Mouse (Mus musculus) neural tube, embryonic 14.5 days (tissue): ENCODE data around the gene 4632433K11Rik. TPM values are rescaled to one million over a fixed set of nuclear protein-coding genes. Genes with fewer than 3 reads are reported as not detected.

ENCODE experiments used
- ATAC-seq: fragments of 200-750 bp; cut with Nextera tagmentation; 2 replicates; pipeline ENCODE4 v1.8.0; 2017; ENCODE audit warnings: low read depth, mild to moderate bottlenecking, moderate TSS enrichment, moderate library complexity
- H3K27ac ChIP-seq: fragments of 300-500 bp; sonication (generic); 2 replicates; pipeline ENCODE4 v1.5.1; 2014; ENCODE audit warnings: low read depth, mild to moderate bottlenecking, control low read depth, low read length, moderate library complexity, mixed read lengths
- H3K27me3 ChIP-seq: fragments of 300-500 bp; sonication (generic); 2 replicates; pipeline ENCODE4 v1.6.1; 2014; ENCODE audit warnings: low read length; ENCODE audit not compliant: control insufficient read depth, insufficient read depth
- H3K36me3 ChIP-seq: fragments of 300-500 bp; sonication (generic); 2 replicates; pipeline ENCODE4 v1.6.1; 2014; ENCODE audit warnings: low read length, mixed read lengths; ENCODE audit not compliant: control insufficient read depth, insufficient read depth
- H3K4me1 ChIP-seq: fragments of 300-500 bp; sonication (generic); 2 replicates; pipeline ENCODE4 v1.6.1; 2014; ENCODE audit warnings: low read length; ENCODE audit not compliant: control insufficient read depth, insufficient read depth
- H3K4me2 ChIP-seq: fragments of 300-500 bp; sonication (generic); 2 replicates; pipeline ENCODE4 v1.6.1; 2014; ENCODE audit warnings: mild to moderate bottlenecking, low read depth, low read length, control low read depth
- H3K4me3 ChIP-seq: fragments of 300-500 bp; sonication (generic); 2 replicates; pipeline ENCODE4 v1.5.1; 2014; ENCODE audit warnings: low read depth, low read length, control low read depth, mixed read lengths
- H3K9ac ChIP-seq: fragments of 300-500 bp; sonication (generic); replicated peaks from 2 replicates; pipeline ENCODE4 v1.6.1; 2014; ENCODE audit warnings: low read depth, mild to moderate bottlenecking, control low read depth, low read length, mixed read lengths
- H3K9me3 ChIP-seq: fragments of 300-500 bp; sonication (generic); 2 replicates; pipeline ENCODE4 v1.6.1; 2016; ENCODE audit warnings: low read length; ENCODE audit not compliant: control insufficient read depth
- WGBS: fragments of 180-500 bp; shearing (Covaris S2); extraction: QIAGEN DNeasy Blood & Tissue Kit; methylation state at CpG from one replicate; pipeline ENCODE4 v1.1.7; 2014; 5-methylcytosine and 5-hydroxymethylcytosine counted together
- polyA plus RNA-seq: library from polyadenylated mRNA; unstranded; fragments of >200 nt; fragmentation: Nextera tagmentation; extraction: Ambion mirVana; gene quantifications from 2 replicates; pipeline ENCODE4 v1.2.1, GENCODE M21; 2014

4632433K11Rik gene
- polyA plus RNA-seq, 1 experiment from 2014 or later, result not detected

- no peak for ATAC-seq
- Histone ChIP-seq H3K4me2 (no peak overlapping the region), H3K9me3 (no peaks in the 10 kb centered on the region), H3K27ac (peak overlapping the region; percentile 97), H3K27me3 (peaks cover 19% of the 10 kb centered on the region), H3K4me3 (no peak overlapping the region), H3K4me1 (peaks cover 31% of the 10 kb centered on the region), H3K9ac (no peak overlapping the region), H3K36me3 (no peaks in the 10 kb centered on the region)
- 93% methylated on average over 12 of the region's 12 CpGs for WGBS
Measured at GRCm38 (mm10) chr7:5059421-5059820, 25.5 kb downstream of the 4632433K11Rik start.

GRCm38 (mm10) chr7:5060239-5060731 lies 26.4 kb downstream of the 4632433K11Rik start:
- ATAC-seq, result no peak
- H3K27me3 ChIP-seq, result peaks cover 13% of the 10 kb centered on the region
- no peaks in the 10 kb centered on the region for H3K9me3 ChIP-seq
- 2% methylated on average over 27 of the region's 27 CpGs for WGBS
- H3K4me1 ChIP-seq, result peaks cover 36% of the 10 kb centered on the region
- peak overlapping the region; percentile 97 for H3K27ac ChIP-seq
- H3K4me3 ChIP-seq, result peak overlapping the region; percentile 68
- H3K36me3 ChIP-seq, result no peaks in the 10 kb centered on the region
- H3K4me2 ChIP-seq, result peak overlapping the region; percentile 72
- peak overlapping the region; percentile 63 for H3K9ac ChIP-seq

DNA sequence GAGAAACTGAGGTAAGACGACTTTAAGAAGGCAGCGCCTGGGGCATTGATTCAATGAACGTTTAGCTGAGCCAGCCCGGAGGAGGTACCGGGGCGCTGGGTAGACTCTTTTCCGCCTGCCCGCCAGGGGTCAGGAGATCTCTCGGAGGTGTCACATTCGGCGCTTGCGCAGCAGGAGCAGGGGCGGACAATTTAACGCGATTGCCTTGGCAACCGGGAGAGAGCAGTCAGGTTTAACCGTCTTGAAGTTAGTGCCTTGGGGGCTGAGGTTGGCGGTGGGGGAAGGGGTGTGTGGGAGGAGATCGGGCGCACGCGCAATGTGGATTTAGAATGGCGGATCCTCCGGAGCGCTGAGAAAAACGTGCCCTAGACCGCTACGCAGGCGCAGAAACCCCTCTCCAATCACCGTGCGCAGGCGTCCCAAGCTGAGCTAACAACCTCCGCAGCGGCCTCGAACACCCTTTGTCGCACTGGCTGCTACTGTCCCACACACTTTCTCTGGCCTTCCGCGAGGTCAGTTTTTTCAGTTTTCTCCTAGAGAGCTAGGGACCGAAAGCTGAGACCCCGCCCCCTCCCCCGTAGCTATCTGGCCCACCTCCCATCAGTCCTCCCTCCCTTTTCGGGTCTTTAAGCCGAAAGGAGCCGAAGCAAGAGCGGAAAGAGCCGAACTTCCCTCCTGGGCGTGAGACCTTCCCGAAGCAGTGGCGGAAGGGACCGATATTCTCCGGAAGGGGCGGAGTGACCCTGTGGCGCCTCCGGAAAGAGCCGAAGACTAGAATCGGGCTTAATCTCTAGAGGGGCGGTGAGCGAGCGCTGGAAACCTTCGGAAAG lies 27.2 kb downstream of the 4632433K11Rik start:
- Histone ChIP-seq H3K4me2 (peak overlapping the region; percentile 72), H3K27me3 (peaks cover 10% of the 10 kb centered on the region; the same call in 1 of the 2 replicates), H3K9me3 (no peaks in the 10 kb centered on the region), H3K9ac (peak overlapping the region; percentile 80), H3K4me3 (peak overlapping the region; percentile 68), H3K36me3 (peaks cover 6% of the 10 kb centered on the region; the same call in 1 of the 2 replicates), H3K27ac (peak overlapping the region; percentile 97), H3K4me1 (peaks cover 37% of the 10 kb centered on the region)
- WGBS, result under 1% methylated on average over 60 of the region's 60 CpGs
- ATAC-seq, result peak; percentile 88

GRCm38 (mm10) chr7:5061774-5062359 lies 27.9 kb downstream of the 4632433K11Rik start, which contains the start of gene U2af2:
Gene U2af2 (plus strand): TSS chr7:5062143.
- ATAC-seq, result peak; percentile 84
- H3K27me3 ChIP-seq, result peaks cover 9% of the 10 kb centered on the region; the same call in 1 of the 2 replicates
- peak within 1 kb of the TSS; percentile 68 for H3K4me3 ChIP-seq
- H3K4me1 ChIP-seq, result peaks cover 37% of the 10 kb centered on the region
- WGBS, result under 1% methylated on average over 54 of the region's 65 CpGs
- peak within 1 kb of the TSS; percentile 72 for H3K4me2 ChIP-seq
- H3K9ac ChIP-seq, result peak within 1 kb of the TSS; percentile 80
- peaks cover 6% of the 10 kb centered on the region for H3K36me3 ChIP-seq
- H3K27ac ChIP-seq, result peak within 1 kb of the TSS; percentile 97
- no peaks in the 10 kb centered on the region for H3K9me3 ChIP-seq

DNA sequence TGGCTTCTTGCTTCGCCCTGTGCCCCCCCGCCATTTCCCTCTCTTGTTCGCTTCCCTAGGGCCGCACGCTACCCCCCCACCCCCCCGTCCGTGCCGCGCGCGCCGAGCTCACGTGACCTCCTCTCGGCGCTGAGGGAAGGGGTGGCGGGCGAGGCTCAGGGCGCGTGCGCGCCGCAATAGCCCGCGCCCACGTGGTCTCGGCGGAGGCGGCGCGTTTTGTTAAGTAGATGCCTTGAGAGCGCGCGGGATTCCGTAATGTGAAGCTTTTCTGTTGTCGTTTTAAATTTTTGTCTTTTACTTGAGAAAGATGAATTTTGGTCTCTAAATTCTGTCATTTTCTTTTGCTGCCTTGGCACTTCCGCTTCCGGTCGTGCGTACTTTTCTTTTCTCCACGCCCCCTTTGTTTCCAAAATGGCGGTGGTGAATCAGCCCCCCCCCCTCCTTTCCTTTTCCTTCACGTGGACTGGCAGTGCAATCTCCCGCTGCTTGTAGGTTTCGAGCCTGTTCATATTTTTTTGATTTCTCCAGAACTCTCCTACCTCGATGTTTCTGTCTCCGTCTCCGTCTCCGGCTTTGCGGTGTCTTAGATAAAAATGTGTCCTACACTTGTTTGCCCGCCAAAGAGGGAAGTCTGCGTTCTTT lies 28.6 kb downstream of the 4632433K11Rik start:
- peak; percentile 47 for ATAC-seq
- peak overlapping the region; percentile 97 for H3K27ac ChIP-seq
- peaks cover 34% of the 10 kb centered on the region for H3K4me1 ChIP-seq
- H3K36me3 ChIP-seq, result peaks cover 12% of the 10 kb centered on the region
- H3K9me3 ChIP-seq, result no peaks in the 10 kb centered on the region
- H3K9ac ChIP-seq, result peak overlapping the region; percentile 61
- 0 out of 2 replicates have a peak, but pooled peaks cover 5% of the 10 kb centered on the region for H3K27me3 ChIP-seq
- under 1% methylated on average over 50 of the region's 51 CpGs for WGBS
- peak overlapping the region; percentile 72 for H3K4me2 ChIP-seq
- H3K4me3 ChIP-seq, result peak overlapping the region; percentile 68

DNA sequence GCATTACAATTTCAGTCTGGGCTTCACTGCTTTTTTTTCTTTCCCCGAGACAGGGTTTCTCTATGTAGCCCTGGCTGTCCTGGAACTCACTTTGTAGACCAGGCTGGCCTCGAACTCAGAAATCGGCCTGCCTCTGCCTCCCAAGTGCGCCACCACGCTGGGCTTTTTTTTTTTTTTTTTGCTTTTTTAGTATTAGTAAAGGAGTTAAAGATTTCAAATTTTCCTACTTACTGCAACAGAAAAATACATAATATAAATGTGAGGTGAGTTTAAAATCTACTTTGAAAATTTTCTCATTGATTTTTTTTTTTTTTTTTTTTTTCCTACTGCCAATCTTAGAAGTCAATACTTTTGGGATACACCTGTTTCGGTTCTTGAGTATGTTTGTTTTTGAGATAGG lies 31.0 kb downstream of the 4632433K11Rik start:
- Histone ChIP-seq H3K4me1 (peaks cover 26% of the 10 kb centered on the region), H3K36me3 (peaks cover 29% of the 10 kb centered on the region), H3K27ac (no peak overlapping the region), H3K27me3 (no peaks in the 10 kb centered on the region), H3K9ac (no peak overlapping the region), H3K9me3 (no peaks in the 10 kb centered on the region), H3K4me2 (no peak overlapping the region), H3K4me3 (no peak overlapping the region)
- 93% methylated on average over 6 of the region's 6 CpGs for WGBS
- no peak for ATAC-seq

GRCm38 (mm10) chr7:5073586-5073985 lies 39.7 kb downstream of the 4632433K11Rik start:
- WGBS, result 84% methylated on average over 1 of the region's 1 CpGs
- no peak for ATAC-seq

GRCm38 (mm10) chr7:5074984-5075383 lies 41.1 kb downstream of the 4632433K11Rik start:
- H3K4me2 ChIP-seq, result no peak overlapping the region
- H3K9me3 ChIP-seq, result no peaks in the 10 kb centered on the region
- H3K4me1 ChIP-seq, result no peaks in the 10 kb centered on the region
- H3K27ac ChIP-seq, result no peak overlapping the region
- WGBS, result 94% methylated on average over 5 of the region's 5 CpGs
- H3K9ac ChIP-seq, result no peak overlapping the region
- peaks cover 75% of the 10 kb centered on the region for H3K36me3 ChIP-seq
- H3K4me3 ChIP-seq, result no peak overlapping the region
- no peaks in the 10 kb centered on the region for H3K27me3 ChIP-seq
- ATAC-seq, result no peak

More at GRCm38 (mm10) chr7:5073586-5073985, 39.7 kb downstream of the 4632433K11Rik start:
- no peak overlapping the region for H3K27ac ChIP-seq
- no peaks in the 10 kb centered on the region for H3K27me3 ChIP-seq
- no peak overlapping the region for H3K4me3 ChIP-seq
- no peaks in the 10 kb centered on the region for H3K4me1 ChIP-seq
- H3K4me2 ChIP-seq, result no peak overlapping the region
- no peak overlapping the region for H3K9ac ChIP-seq
- peaks cover 85% of the 10 kb centered on the region for H3K36me3 ChIP-seq
- no peaks in the 10 kb centered on the region for H3K9me3 ChIP-seq
